Mouse (Mus musculus): ENCODE measurements around the gene Nkx6-1.

The Nkx6-1 gene

GRCm38 (mm10) chr5:101664945-101665615 is at the start of gene Nkx6-1:
Gene Nkx6-1, minus strand, starts transcription at chr5:101664996.
- DNase-seq (ENCODE audit: low read depth): peak; percentile 63

DNA sequence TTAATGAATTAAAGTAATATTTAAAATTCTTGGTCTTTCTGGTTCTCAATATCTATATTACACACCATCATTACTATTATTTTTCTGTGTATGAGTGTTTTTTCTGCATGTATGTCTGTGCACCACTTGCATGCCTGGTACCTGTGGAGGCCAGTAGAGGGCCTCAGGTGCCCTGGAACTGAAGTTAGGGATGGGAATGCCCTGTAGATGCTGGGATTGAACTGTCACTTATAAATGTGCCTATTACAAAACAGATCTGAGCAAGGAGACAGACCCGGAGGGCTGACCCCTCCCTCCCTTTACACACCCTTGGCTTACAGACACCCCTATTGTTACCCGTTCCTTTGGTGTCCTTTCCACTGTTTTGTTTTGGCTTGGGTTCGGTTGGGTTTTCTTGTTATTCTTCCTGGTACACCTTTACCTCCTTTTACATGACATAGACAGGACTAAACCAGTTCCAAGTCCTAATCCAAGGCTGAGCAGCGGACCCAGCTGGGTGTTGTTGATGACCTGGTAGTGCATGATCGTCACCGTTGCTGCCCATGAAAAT is 48.3 kb upstream of the Nkx6-1 start:
- no peak for DNase-seq (ENCODE audit: low read depth)

GRCm38 (mm10) chr5:101703374-101704260 is 38.8 kb upstream of the Nkx6-1 start:
- DNase-seq (ENCODE audit: low read depth): no peak

GRCm38 (mm10) chr5:101702636-101703035 is 37.8 kb upstream of the Nkx6-1 start:
- no peak for DNase-seq (ENCODE audit: low read depth)

GRCm38 (mm10) chr5:101700607-101701006 is 35.8 kb upstream of the Nkx6-1 start:
- peak; percentile 34 for DNase-seq (ENCODE audit: low read depth)

DNA sequence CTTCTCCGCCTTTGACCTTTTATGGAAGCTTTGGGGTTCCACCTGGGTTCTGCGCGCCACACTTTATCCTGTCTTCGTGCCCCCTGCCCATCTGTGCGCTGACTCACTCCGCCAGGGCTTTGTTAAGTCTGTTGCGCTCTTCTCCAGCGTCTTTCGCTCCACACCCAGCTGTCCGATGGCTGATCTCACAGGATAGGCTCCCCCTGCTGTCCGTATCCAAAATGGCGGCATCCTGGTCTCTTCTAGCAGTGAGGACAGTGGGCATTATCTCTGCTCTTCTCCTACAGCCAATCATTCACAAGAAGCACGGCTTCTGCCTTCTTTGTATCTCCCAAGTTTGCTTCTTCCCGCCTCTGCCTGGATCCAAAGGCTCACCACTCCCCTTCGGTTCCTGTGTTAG is 23.8 kb upstream of the Nkx6-1 start:
- no peak for DNase-seq (ENCODE audit: low read depth)

DNA sequence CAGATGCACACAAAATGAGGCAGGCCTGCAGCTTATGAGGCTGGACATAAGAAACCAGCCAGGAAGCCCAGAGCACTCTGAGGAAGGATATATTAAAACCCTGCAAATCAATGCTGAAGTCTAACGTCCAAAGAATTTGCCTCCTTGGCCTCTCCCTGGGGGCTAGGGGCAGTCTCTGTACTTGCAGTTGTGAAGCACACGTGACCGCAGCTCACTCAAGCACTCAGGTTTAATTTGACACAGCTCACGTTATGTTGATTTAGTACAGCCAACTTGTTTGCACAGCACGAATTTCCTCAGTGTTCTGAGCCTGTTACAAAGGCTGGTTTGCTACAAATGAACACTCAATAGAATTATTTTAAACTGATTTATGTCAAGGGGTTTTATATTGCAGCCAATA is 18.5 kb upstream of the Nkx6-1 start:
- DNase-seq (ENCODE audit: low read depth): no peak

GRCm38 (mm10) chr5:101680338-101680737 is 15.5 kb upstream of the Nkx6-1 start:
- DNase-seq (ENCODE audit: low read depth): no peak

DNA sequence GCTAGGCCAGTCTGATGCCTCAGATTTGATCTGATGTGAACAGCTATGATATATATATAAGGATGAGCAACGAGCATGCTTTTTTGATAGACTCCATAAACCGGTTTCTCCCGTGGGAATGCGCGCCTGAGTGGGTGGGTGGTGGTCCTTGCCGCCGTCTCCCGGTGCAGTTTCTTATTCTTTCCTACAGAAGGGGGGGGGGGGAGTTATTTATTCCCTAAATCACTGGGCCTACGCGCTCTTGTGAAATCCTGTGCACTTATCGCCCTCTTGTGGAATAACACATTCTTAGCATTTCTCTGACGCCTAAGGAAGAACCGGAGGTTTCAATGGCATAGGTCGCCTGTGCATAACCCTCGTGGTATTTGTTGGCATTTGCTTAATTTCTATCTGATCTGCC is 4.6 kb upstream of the Nkx6-1 start:
- DNase-seq (ENCODE audit: low read depth): no peak

GRCm38 (mm10) chr5:101668475-101668874 is 3.7 kb upstream of the Nkx6-1 start:
- DNase-seq (ENCODE audit: low read depth): no peak

DNA sequence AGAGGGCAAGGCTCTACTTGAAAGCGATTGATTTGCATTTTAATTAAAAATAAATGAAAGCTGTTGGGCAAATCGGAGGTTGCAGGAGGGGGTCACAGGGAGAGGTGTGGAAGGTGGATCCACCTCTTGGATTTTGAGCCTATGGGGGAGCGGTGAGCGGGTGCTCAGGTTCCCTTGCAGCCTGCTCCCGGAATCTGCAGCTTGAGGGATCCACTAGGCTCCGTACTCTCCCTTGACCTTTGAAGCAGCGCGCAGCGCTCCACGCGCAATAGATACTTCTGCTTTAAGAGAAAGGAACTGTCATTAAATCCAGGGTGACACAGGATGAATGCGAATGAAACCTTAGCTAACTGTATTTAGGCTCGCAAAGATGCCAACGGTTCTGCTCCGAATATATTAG is 3.2 kb upstream of the Nkx6-1 start:
- no peak for DNase-seq (ENCODE audit: low read depth)

GRCm38 (mm10) chr5:101667263-101667990 is 2.6 kb upstream of the Nkx6-1 start:
- DNase-seq (ENCODE audit: low read depth): no peak

GRCm38 (mm10) chr5:101666713-101667112 is 1.9 kb upstream of the Nkx6-1 start:
- no peak for DNase-seq (ENCODE audit: low read depth)

DNA sequence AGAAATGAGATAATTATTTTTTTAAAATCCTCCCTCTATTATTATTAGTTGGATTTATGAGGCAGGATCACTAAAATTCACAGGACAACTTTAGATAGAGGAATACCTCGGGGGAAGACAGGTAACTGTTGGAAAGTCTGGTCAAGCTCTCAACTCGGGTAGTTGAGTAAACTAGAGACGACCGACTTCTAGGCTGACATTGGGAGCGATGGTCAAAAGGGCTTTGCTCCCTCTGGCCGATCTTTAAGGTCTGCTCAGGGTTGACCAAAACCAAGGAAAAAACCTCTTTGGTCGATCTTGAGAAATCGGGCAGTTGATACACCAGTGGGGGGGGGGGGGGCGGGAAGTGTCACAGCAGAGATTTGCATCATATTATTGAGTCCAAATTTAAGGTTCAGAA is 1.3 kb upstream of the Nkx6-1 start:
- DNase-seq (ENCODE audit: low read depth): no peak

DNA sequence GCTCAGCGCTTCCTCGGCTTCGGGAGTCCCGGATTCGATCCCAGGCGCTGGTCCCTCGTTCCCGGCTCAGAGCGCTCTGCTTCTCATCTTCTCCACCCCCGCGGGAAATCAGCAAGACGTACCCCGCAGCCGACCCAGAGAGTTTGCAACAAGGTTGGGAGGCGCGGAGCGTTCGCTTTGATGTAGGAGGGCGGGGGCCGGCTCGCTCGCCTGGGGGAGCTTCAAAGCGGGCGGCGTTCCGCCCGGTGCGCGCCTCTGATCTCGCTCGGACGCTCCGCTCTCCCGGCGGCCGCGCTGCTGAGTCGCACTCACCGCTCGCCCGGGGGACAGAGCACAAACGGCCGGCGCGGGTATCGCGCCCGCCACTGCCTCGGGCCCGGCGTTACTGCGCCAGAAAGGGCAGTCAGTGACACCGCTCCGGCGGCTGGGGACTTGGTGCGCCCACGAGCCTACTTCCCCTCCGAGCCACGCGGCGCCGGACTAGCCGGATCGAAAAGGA is 324 bp downstream of the Nkx6-1 start:
- no peak for DNase-seq (ENCODE audit: low read depth)

DNA sequence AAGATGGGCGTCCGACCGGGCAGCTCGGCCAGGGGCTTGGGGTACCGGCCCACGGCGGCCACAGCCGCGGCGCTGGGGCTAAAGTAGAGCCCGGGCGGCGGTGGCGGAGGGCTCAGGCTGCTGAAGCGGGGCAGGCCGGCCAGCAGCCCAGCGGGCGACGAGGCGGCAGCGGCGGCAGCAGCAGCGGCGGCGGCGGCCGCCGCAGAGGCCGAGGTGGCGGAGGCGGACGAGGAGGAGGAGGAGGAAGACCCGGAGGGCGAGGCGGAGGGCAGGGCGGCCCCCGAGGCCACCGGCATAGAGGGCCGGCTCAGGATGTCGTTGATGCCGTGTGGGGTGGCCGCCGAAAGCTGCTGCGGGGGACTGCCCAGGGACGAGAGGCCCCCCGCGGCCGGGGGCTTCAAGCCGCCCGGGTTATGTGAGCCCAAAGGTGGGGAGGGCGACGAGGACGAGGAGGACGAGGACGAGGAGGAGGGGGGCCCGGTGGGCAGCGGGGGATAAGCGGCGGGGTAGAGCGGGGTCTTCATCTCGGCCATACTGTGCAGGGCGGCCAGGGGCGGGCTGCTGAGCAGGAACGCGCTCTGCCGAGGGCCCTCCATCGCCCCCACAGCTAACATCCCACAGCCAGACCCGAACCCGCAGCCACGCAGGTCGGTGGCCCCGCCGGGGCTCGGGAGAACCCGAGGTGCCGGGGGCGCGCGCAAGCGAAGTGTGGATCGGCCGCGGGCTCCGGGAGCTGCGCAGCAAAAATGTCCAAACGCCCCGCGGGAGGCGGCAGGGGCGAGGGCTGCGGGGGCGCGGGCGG is 974 bp downstream of the Nkx6-1 start:
- no peak for DNase-seq (ENCODE audit: low read depth)

DNA sequence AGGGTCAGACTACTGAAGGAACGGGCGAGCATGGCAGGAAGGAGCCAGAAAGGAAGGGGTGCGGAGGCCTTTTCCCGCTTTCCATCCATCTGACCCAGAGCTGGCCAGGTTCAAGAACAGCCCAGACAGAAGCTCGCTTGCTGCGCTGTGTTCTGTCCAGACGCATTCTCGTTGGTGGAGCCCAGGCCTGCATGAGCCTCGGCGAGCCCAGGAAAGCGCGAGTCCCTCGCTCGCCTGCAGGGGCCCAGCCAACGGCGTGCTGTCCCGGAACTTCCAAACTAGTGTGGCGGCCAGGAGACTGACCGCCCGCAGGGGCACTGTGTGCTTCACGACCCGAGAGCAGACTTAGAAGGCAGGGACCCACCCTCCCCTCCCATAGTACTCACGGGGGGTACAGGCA is 1.6 kb downstream of the Nkx6-1 start:
- no peak for DNase-seq (ENCODE audit: low read depth)

DNA sequence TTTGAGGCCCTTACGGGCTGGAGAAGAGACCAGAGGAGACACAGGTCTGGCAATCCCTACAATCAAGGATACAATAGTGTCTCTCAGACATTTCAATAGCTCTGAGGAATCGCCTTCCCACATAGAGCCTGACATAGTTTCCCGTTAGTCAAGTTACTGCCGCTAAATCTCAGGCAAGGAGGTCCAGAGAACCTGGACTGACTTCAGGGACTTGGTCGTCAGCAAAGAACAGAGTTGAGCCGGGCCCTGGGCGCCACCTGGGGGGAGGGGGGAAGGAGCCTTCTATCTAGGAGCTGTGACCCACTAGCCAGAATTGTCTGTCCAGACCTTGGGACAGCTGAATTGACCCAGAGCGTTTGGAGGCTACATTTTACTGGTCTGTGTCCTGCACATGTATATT is 2.3 kb downstream of the Nkx6-1 start:
- DNase-seq (ENCODE audit: low read depth): no peak

DNA sequence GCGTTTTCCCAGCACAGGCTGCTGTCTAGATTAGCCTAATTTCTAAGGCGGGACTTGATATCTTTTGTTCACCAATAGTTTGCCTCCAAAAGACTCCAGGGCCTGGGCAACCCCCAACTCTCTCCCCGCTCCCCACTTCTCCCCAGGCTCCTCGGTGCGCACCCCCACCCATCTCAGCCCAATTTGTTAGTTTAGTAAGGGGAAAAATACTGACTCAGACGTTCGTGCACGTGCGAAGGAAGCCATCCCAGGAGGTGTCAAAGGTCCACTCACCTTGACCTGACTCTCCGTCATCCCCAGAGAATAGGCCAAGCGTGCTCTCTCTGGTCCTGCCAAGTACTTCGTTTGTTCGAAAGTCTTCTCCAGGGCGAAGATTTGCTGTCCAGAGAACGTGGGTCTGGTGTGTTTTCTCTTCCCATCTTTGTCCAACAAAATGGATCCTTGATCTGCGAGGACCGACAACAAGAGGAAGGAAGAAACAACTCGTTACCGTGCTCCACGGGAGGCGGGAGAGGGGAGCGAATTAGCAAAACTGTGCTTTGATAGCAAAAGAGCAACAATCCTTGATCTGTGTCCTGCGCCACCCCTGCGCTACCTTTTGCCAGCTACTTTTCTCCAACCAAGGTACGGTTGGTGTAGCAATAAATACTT is 3.1 kb downstream of the Nkx6-1 start:
- no peak for DNase-seq (ENCODE audit: low read depth)

- DNase-seq (ENCODE audit: low read depth): no peak
These were observed 4.1 kb downstream of the Nkx6-1 start for GRCm38 (mm10) chr5:101660666-101661065.

DNA sequence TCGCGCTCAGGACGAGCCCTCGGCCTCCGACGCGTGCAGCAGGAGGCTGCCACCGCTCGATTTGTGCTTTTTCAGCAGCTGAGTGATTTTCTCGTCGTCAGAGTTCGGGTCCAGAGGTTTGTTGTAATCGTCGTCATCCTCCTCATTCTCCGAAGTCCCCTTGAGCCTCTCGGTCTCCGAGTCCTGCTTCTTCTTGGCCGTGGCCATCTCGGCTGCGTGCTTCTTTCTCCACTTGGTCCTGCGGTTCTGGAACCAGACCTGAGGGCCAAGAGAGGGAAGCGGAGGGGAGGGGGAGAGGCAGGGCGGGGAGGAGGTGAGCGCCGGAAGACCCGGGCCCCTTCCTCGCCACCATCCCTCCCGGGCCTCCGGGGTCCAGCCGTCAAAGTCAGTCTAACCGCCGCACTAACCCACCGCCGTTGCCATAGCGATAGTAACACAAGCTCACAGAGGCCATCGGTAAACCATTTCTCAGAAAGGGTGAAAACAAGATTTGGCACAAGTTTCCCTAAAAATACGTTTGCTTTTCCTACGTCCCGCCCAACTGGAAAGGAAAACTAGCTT is 5.3 kb downstream of the Nkx6-1 start:
- no peak for DNase-seq (ENCODE audit: low read depth)

Measured in c-Kit-positive CD71-positive TER-119-negative erythroid progenitor cells, embryonic 14.5 days (primary cell).